Mouse (Mus musculus) splenic B cell, adult 2 months (primary cell): ENCODE results near the gene Extl1.
A peak's percentile ranks its signal among the peaks of the same experiment; 100 is the strongest.

Experiments used
- DNase-seq: peaks from one replicate; pipeline ENCODE4 v3.0.0-alpha.2; 2011; ENCODE audit warnings: low read depth, low spot score
- H3K27me3 ChIP-seq: 2 replicates; pipeline ENCODE4 v1.6.1; 2012; ENCODE audit warnings: mild to moderate bottlenecking, low read length, moderate library complexity, mixed read lengths; ENCODE audit not compliant: control insufficient read depth, poor library complexity, insufficient read depth, severe bottlenecking
- H3K36me3 ChIP-seq: 2 replicates; pipeline ENCODE4 v1.6.1; 2012; ENCODE audit warnings: mild to moderate bottlenecking, low read length, moderate library complexity, mixed read lengths; ENCODE audit not compliant: control insufficient read depth, poor library complexity, insufficient read depth, severe bottlenecking

Gene Extl1

GRCm38 (mm10) chr4:134371316-134371855, 12.3 kb downstream of the Extl1 start:
- Histone ChIP-seq H3K27me3 (no peaks in the 10 kb centered on the region), H3K36me3 (no peaks in the 10 kb centered on the region)
- DNase-seq: no peak

DNA sequence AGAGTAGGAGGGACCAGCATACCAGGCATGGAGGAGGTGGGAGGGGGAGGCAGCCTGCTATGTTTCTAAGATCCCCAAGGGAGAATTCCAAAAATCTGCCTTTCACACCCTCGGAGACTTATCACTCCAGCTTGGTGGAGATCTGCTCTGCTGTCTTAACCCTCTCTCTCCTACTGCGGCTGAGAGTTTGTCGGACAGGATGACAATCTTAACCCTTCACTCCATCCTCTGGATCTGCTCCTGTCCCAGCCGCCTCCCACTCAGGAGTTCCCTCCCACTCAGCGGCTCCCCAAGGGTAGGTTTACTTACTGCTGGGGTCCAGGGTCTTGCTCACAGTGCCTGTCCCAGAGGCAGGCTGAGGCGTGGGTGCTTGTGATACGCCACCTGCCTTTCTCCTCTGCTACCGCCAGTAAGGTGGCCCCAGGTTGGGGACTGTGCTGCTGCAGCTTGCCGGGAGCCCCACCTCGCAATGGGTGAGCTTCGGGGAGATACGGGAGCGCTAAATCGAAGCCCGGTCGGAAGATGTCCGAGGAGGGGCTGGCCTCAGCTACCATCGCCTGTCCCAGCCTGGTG, 12.9 kb downstream of the Extl1 start:
- H3K36me3 ChIP-seq: no peaks in the 10 kb centered on the region
- no peaks in the 10 kb centered on the region for H3K27me3 ChIP-seq
- peak; percentile 36 for DNase-seq

- Histone ChIP-seq H3K27me3 (no peaks in the 10 kb centered on the region), H3K36me3 (no peaks in the 10 kb centered on the region)
- DNase-seq: no peak
Measured at GRCm38 (mm10) chr4:134365280-134365679, 18.4 kb downstream of the Extl1 start.

GRCm38 (mm10) chr4:134362586-134362985, 21.1 kb downstream of the Extl1 start:
- no peaks in the 10 kb centered on the region for H3K36me3 ChIP-seq
- DNase-seq: peak; percentile 94
- no peaks in the 10 kb centered on the region for H3K27me3 ChIP-seq

DNA sequence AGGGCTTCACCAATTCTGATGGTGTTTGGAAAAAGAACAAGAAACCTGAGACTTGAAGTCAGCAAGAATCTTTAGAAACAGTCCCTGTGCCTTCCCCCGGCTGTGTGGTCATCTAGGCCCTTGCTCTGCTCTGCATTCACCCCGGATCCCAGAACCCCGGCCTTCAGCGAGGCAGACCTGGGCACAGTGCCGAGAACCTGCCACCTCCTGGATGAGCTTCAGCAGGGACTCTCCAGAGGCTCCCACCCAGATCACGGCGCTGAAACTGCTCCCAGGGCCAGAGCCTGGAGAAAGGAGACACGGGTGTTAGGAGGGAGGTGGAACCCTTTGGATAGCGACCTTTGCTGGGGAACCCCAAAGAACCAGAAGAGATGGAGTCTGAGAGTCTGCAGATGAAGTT, 21.5 kb downstream of the Extl1 start:
- no peaks in the 10 kb centered on the region for H3K27me3 ChIP-seq
- no peaks in the 10 kb centered on the region for H3K36me3 ChIP-seq
- DNase-seq: no peak

DNA sequence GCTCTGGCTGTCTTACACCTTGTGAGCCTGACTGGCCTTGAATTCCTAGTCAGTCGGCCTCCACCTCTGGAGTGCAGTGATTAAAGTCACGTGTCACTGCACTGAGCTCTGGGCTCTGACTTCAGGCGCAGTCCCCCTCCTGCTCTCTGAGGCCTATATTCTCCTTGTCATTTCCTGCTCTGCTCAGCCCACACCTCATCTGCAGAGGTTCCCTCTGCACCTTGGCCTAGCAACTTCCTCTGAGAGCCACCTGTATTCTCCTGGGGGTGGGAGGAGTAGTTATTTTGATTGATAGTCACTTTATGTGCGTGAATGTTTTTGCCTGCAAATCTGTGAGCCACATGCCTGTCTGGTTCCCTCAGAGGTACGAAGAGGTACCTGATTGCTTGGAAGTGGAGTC, 22.4 kb downstream of the Extl1 start:
- Histone ChIP-seq H3K36me3 (no peaks in the 10 kb centered on the region), H3K27me3 (no peaks in the 10 kb centered on the region)
- peak; percentile 89 for DNase-seq

- H3K36me3 ChIP-seq: no peaks in the 10 kb centered on the region
- H3K27me3 ChIP-seq: no peaks in the 10 kb centered on the region
- no peak for DNase-seq
Measured at GRCm38 (mm10) chr4:134359649-134360048, 24.0 kb downstream of the Extl1 start.

DNA sequence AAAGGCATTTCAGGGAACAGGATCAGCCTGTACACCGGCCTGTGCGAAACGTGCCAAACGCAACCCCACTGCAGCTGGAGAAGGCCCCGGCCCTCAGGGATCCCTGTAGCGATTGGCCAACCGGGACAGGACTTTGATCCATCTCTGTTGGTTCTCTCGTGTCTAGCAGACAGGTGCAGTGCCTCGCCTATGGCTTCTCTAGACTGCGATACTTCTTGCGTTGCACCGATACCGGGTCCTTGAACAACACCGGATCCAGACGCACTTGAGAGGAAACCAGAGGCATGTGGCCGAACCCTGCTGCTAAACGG, 26.2 kb downstream of the Extl1 start:
- no peaks in the 10 kb centered on the region for H3K27me3 ChIP-seq
- no peak for DNase-seq
- H3K36me3 ChIP-seq: no peaks in the 10 kb centered on the region

- DNase-seq: peak; percentile 84
- H3K27me3 ChIP-seq: no peaks in the 10 kb centered on the region
- H3K36me3 ChIP-seq: no peaks in the 10 kb centered on the region
Measured at GRCm38 (mm10) chr4:134356591-134357460, 26.8 kb downstream of the Extl1 start.

DNA sequence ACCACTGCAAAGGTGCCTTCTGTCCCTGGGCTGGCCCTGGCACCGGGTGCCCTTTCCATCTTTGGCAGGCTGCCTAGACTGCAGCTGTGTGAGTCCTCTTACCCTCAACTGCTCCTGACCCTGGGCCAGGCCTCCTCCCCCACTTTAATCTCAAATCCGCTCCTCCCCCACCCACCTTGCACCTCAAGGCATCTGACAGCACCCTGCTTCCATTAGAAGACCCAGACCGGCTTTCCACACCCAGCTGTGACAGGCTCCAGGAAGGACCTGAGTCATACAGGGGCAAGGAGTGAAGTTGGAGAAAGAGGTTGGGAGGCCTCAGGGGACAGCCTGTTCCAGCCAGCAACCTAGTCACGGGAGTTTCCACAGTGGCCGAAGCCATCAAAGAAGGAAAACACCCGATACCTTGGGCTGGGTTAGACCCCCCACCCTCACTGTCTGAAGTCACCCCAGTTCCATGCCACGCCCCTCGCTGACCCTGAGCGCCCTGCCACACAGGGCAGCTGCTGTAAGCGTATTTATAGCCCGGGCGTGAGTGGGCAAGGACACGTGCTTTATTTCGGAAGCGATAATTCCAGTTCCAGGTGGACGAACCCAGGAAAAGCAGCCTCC, 27.7 kb downstream of the Extl1 start:
- Histone ChIP-seq H3K27me3 (no peaks in the 10 kb centered on the region), H3K36me3 (no peaks in the 10 kb centered on the region)
- no peak for DNase-seq

GRCm38 (mm10) chr4:134353527-134354409, 29.9 kb downstream of the Extl1 start:
- H3K36me3 ChIP-seq: no peaks in the 10 kb centered on the region
- H3K27me3 ChIP-seq: no peaks in the 10 kb centered on the region
- no peak for DNase-seq

- no peak for DNase-seq
- Histone ChIP-seq H3K36me3 (no peaks in the 10 kb centered on the region), H3K27me3 (no peaks in the 10 kb centered on the region)
Measured at GRCm38 (mm10) chr4:134352929-134353328, 30.7 kb downstream of the Extl1 start.

GRCm38 (mm10) chr4:134352261-134352707, 31.4 kb downstream of the Extl1 start:
- DNase-seq: no peak
- H3K27me3 ChIP-seq: no peaks in the 10 kb centered on the region
- no peaks in the 10 kb centered on the region for H3K36me3 ChIP-seq
